Mouse (Mus musculus) stomach, postnatal 0 days (tissue): ENCODE measurements around the gene Wrap53.

Experiments
- CTCF ChIP-seq: IDR thresholded peaks from 2 replicates; pipeline ENCODE4 v1.5.1; 2016; ENCODE audit warnings: antibody characterized with exemption, low read depth, mild to moderate bottlenecking, moderate library complexity
- EP300 ChIP-seq: optimal IDR thresholded peaks from 2 replicates; pipeline ENCODE3; 2016; ENCODE audit warnings: antibody characterized with exemption

GRCm38 (mm10) chr11:69579128-69580017 is 682 bp downstream of the Wrap53 start:
- TF ChIP-seq CTCF, result peak; percentile 100
- TF ChIP-seq EP300, result peak; percentile 89
